Mouse (Mus musculus): ENCODE measurements around the gene Olfr504.
"Not testable (repeated sequence)": the region's sequence is repeated elsewhere in the genome, so short reads cannot be mapped to it uniquely, and the experiment has no call there.

Gene Olfr504

GRCm38 (mm10) chr7:108565693-108566092, at the start of gene Olfr504:
Gene Olfr504 (minus strand): TSS chr7:108565793.
- Histone ChIP-seq H3K9me3 (ENCODE audit: low read length) (peaks cover 79% of the 10 kb centered on the region), H3K4me1 (replicated peaks; ENCODE audit: low read depth, low read length) (no peaks in the 10 kb centered on the region), H3K36me3 (ENCODE audit: insufficient read depth, low read length) (no peaks in the 10 kb centered on the region), H3K27me3 (ENCODE audit: insufficient read depth, low read length) (no peaks in the 10 kb centered on the region), H3K4me3 (replicated peaks; ENCODE audit: low read length) (no peak within 1 kb of the TSS)
- TF ChIP-seq NANOG (IDR thresholded peaks at IDR 0.05; ENCODE audit: borderline replicate concordance, low read length), result no peak
- no peak for TF ChIP-seq CTCF (conservative IDR thresholded peaks at IDR 0.05; ENCODE audit: low read length)
- no peak for TF ChIP-seq POU5F1 (IDR thresholded peaks at IDR 0.05; ENCODE audit: borderline replicate concordance, low read length)

- peak; percentile 79 for TF ChIP-seq NANOG (IDR thresholded peaks at IDR 0.05; ENCODE audit: borderline replicate concordance, low read length)
- no peak for TF ChIP-seq POU5F1 (IDR thresholded peaks at IDR 0.05; ENCODE audit: borderline replicate concordance, low read length)
- Histone ChIP-seq H3K4me1 (replicated peaks; ENCODE audit: low read depth, low read length) (peaks cover 10% of the 10 kb centered on the region; the same call in 1 of the 2 replicates), H3K4me3 (replicated peaks; ENCODE audit: low read length) (no peak overlapping the region), H3K36me3 (ENCODE audit: insufficient read depth, low read length) (peaks cover 3% of the 10 kb centered on the region), H3K9me3 (ENCODE audit: low read length) (peaks cover 32% of the 10 kb centered on the region), H3K27me3 (ENCODE audit: insufficient read depth, low read length) (no peaks in the 10 kb centered on the region)
Measured at GRCm38 (mm10) chr7:108614110-108614509, 48.5 kb upstream of the Olfr504 start.

GRCm38 (mm10) chr7:108610487-108610886, 44.9 kb upstream of the Olfr504 start, which contains the start of gene Olfr506:
Gene Olfr506 (plus strand): TSS chr7:108610787.
- TF ChIP-seq CTCF (conservative IDR thresholded peaks at IDR 0.05; ENCODE audit: low read length) (no peak), POU5F1 (IDR thresholded peaks at IDR 0.05; ENCODE audit: borderline replicate concordance, low read length) (no peak)
- H3K36me3 ChIP-seq (ENCODE audit: insufficient read depth, low read length), result peaks cover 3% of the 10 kb centered on the region
- no peaks in the 10 kb centered on the region for H3K4me1 ChIP-seq (replicated peaks; ENCODE audit: low read depth, low read length)
- H3K9me3 ChIP-seq (ENCODE audit: low read length), result peaks cover 48% of the 10 kb centered on the region
- H3K27me3 ChIP-seq (ENCODE audit: insufficient read depth, low read length), result no peaks in the 10 kb centered on the region
- H3K4me3 ChIP-seq (replicated peaks; ENCODE audit: low read length), result no peak within 1 kb of the TSS

- peak; percentile 25; the same call in 1 of the 2 replicates for TF ChIP-seq NANOG (IDR thresholded peaks at IDR 0.05; ENCODE audit: borderline replicate concordance, low read length)
- H3K4me3 ChIP-seq (replicated peaks; ENCODE audit: low read length); H3K4me1 ChIP-seq (replicated peaks; ENCODE audit: low read depth, low read length); H3K27me3 ChIP-seq (ENCODE audit: insufficient read depth, low read length); H3K36me3 ChIP-seq (ENCODE audit: insufficient read depth, low read length): not testable (repeated sequence)
- H3K9me3 ChIP-seq (ENCODE audit: low read length), result peaks cover 71% of the 10 kb centered on the region
Measured at GRCm38 (mm10) chr7:108601916-108602315, 36.3 kb upstream of the Olfr504 start.

GRCm38 (mm10) chr7:108589797-108590196, 24.2 kb upstream of the Olfr504 start:
- no peak overlapping the region for H3K4me3 ChIP-seq (replicated peaks; ENCODE audit: low read length)
- H3K36me3 ChIP-seq (ENCODE audit: insufficient read depth, low read length), result no peaks in the 10 kb centered on the region
- no peaks in the 10 kb centered on the region for H3K27me3 ChIP-seq (ENCODE audit: insufficient read depth, low read length)
- no peaks in the 10 kb centered on the region for H3K4me1 ChIP-seq (replicated peaks; ENCODE audit: low read depth, low read length)
- TF ChIP-seq CTCF (conservative IDR thresholded peaks at IDR 0.05; ENCODE audit: low read length) (no peak), NANOG (IDR thresholded peaks at IDR 0.05; ENCODE audit: borderline replicate concordance, low read length) (no peak), POU5F1 (IDR thresholded peaks at IDR 0.05; ENCODE audit: borderline replicate concordance, low read length) (no peak)
- H3K9me3 ChIP-seq (ENCODE audit: low read length), result peaks cover 4% of the 10 kb centered on the region

- not testable (repeated sequence) for H3K4me1 ChIP-seq (replicated peaks; ENCODE audit: low read depth, low read length); H3K4me3 ChIP-seq (replicated peaks; ENCODE audit: low read length); H3K36me3 ChIP-seq (ENCODE audit: insufficient read depth, low read length); H3K9me3 ChIP-seq (ENCODE audit: low read length); H3K27me3 ChIP-seq (ENCODE audit: insufficient read depth, low read length)
Measured at GRCm38 (mm10) chr7:108544227-108544626, 21.4 kb downstream of the Olfr504 start, which contains the start of gene Olfr503. Gene Olfr503 (plus strand): TSS chr7:108544527.

GRCm38 (mm10) chr7:108542416-108542815, 23.2 kb downstream of the Olfr504 start:
- peaks cover 4% of the 10 kb centered on the region; the same call in 1 of the 2 replicates for H3K4me1 ChIP-seq (replicated peaks; ENCODE audit: low read depth, low read length)
- no peaks in the 10 kb centered on the region for H3K27me3 ChIP-seq (ENCODE audit: insufficient read depth, low read length)
- no peak for TF ChIP-seq NANOG (IDR thresholded peaks at IDR 0.05; ENCODE audit: borderline replicate concordance, low read length)
- peak; percentile 6; the same call in 1 of the 2 replicates for TF ChIP-seq CTCF (conservative IDR thresholded peaks at IDR 0.05; ENCODE audit: low read length)
- TF ChIP-seq POU5F1 (IDR thresholded peaks at IDR 0.05; ENCODE audit: borderline replicate concordance, low read length), result no peak
- no peaks in the 10 kb centered on the region for H3K36me3 ChIP-seq (ENCODE audit: insufficient read depth, low read length)
- no peaks in the 10 kb centered on the region for H3K9me3 ChIP-seq (ENCODE audit: low read length)
- H3K4me3 ChIP-seq (replicated peaks; ENCODE audit: low read length), result peak overlapping the region; percentile 41

- H3K4me1 ChIP-seq (replicated peaks; ENCODE audit: low read depth, low read length), result no peaks in the 10 kb centered on the region
- H3K27me3 ChIP-seq (ENCODE audit: insufficient read depth, low read length), result no peaks in the 10 kb centered on the region
- TF ChIP-seq NANOG (IDR thresholded peaks at IDR 0.05; ENCODE audit: borderline replicate concordance, low read length), result no peak
- no peak for TF ChIP-seq POU5F1 (IDR thresholded peaks at IDR 0.05; ENCODE audit: borderline replicate concordance, low read length)
- TF ChIP-seq CTCF (conservative IDR thresholded peaks at IDR 0.05; ENCODE audit: low read length), result no peak
- no peaks in the 10 kb centered on the region; the same call in 1 of the 2 replicates for H3K9me3 ChIP-seq (ENCODE audit: low read length)
- H3K4me3 ChIP-seq (replicated peaks; ENCODE audit: low read length), result no peak within 1 kb of the TSS
- no peaks in the 10 kb centered on the region for H3K36me3 ChIP-seq (ENCODE audit: insufficient read depth, low read length)
Measured at GRCm38 (mm10) chr7:108524965-108525364, 40.6 kb downstream of the Olfr504 start, which contains the start of gene Olfr502. Gene Olfr502 (minus strand): TSS chr7:108525065.

Data from E14TG2a.4 (cell line).